Mouse (Mus musculus) embryo, embryonic 10 days (tissue): ENCODE measurements around the gene Plk5.
A peak's percentile ranks its signal among the peaks of the same experiment; 100 is the strongest.

Source experiments
- DNase-seq: peaks from one replicate; pipeline ENCODE4 v3.0.0-alpha.2; 2015; ENCODE audit warnings: low spot score

Plk5 gene

GRCm38 (mm10) chr10:80389185-80389708, 33.0 kb downstream of the Plk5 start:
- no peak for DNase-seq

- DNase-seq = no peak
Measured at GRCm38 (mm10) chr10:80390697-80391096, 34.4 kb downstream of the Plk5 start.

- DNase-seq = no peak
Measured at GRCm38 (mm10) chr10:80392687-80393086, 36.4 kb downstream of the Plk5 start.

- no peak for DNase-seq
Measured at GRCm38 (mm10) chr10:80395025-80395627, 38.9 kb downstream of the Plk5 start.

GRCm38 (mm10) chr10:80396822-80397523, 40.7 kb downstream of the Plk5 start:
- no peak for DNase-seq

- no peak for DNase-seq
Measured at GRCm38 (mm10) chr10:80397524-80398173, 41.4 kb downstream of the Plk5 start.

GRCm38 (mm10) chr10:80398174-80398535, 41.9 kb downstream of the Plk5 start:
- peak; percentile 51 for DNase-seq

GRCm38 (mm10) chr10:80398719-80399190, 42.5 kb downstream of the Plk5 start:
- DNase-seq = peak; percentile 100

GRCm38 (mm10) chr10:80399191-80399972, 43.1 kb downstream of the Plk5 start, which contains the start of gene Mbd3:
Mbd3 (minus strand) TSS chr10:80399550.
- peak; percentile 99 for DNase-seq

GRCm38 (mm10) chr10:80399973-80400703, 43.9 kb downstream of the Plk5 start:
- no peak for DNase-seq

GRCm38 (mm10) chr10:80400704-80401161, 44.5 kb downstream of the Plk5 start:
- no peak for DNase-seq

GRCm38 (mm10) chr10:80403044-80403692, 46.9 kb downstream of the Plk5 start:
- DNase-seq = no peak

- DNase-seq = no peak
Measured at GRCm38 (mm10) chr10:80405481-80406173, 49.4 kb downstream of the Plk5 start.

GRCm38 (mm10) chr10:80406684-80407501, 50.6 kb downstream of the Plk5 start, which contains the start of gene Uqcr11:
Uqcr11 (minus strand) TSS chr10:80406830.
- peak; percentile 98 for DNase-seq

- DNase-seq = no peak
Measured at GRCm38 (mm10) chr10:80407924-80408323, 51.7 kb downstream of the Plk5 start.

- no peak for DNase-seq
Measured at GRCm38 (mm10) chr10:80412656-80413541, 56.6 kb downstream of the Plk5 start.
